Mouse (Mus musculus): Measurements from ENCODE around the gene Tubb2a. TPM values are rescaled to one million over a fixed set of nuclear protein-coding genes. Genes with fewer than 3 reads are reported as not detected.

Gene Tubb2a
- polyA plus RNA-seq, 1 experiment from 2014 or later: 3,828 TPM

GRCm38 (mm10) chr13:34071836-34072235 is 6.0 kb downstream of the Tubb2a start:
- Histone ChIP-seq H3K9me3 (replicated peaks; ENCODE audit: control insufficient read depth, low read length, poor library complexity, severe bottlenecking) (no peaks in the 10 kb centered on the region), H3K27me3 (ENCODE audit: control insufficient read depth, insufficient read depth, low read depth, low read length) (no peaks in the 10 kb centered on the region), H3K9ac (ENCODE audit: low read depth, low read length) (no peak overlapping the region), H3K4me1 (ENCODE audit: control insufficient read depth, insufficient read depth, low read length) (peaks cover 16% of the 10 kb centered on the region), H3K4me3 (ENCODE audit: low read depth, low read length) (no peak overlapping the region), H3K36me3 (ENCODE audit: control insufficient read depth, insufficient read depth, low read length) (0 out of 2 replicates have a peak, but pooled peaks cover 2% of the 10 kb centered on the region), H3K27ac (ENCODE audit: low read length) (no peak overlapping the region), H3K4me2 (ENCODE audit: low read length) (no peak overlapping the region)
- 87% methylated on average over 6 of the region's 6 CpGs for WGBS
- no peak for ATAC-seq

GRCm38 (mm10) chr13:34070296-34070695 is 7.5 kb downstream of the Tubb2a start:
- Histone ChIP-seq H3K9ac (ENCODE audit: low read depth, low read length) (no peak overlapping the region), H3K27me3 (ENCODE audit: control insufficient read depth, insufficient read depth, low read depth, low read length) (no peaks in the 10 kb centered on the region), H3K4me1 (ENCODE audit: control insufficient read depth, insufficient read depth, low read length) (peaks cover 10% of the 10 kb centered on the region), H3K36me3 (ENCODE audit: control insufficient read depth, insufficient read depth, low read length) (0 out of 2 replicates have a peak, but pooled peaks cover 2% of the 10 kb centered on the region), H3K27ac (ENCODE audit: low read length) (no peak overlapping the region), H3K4me2 (ENCODE audit: low read length) (no peak overlapping the region), H3K9me3 (replicated peaks; ENCODE audit: control insufficient read depth, low read length, poor library complexity, severe bottlenecking) (no peaks in the 10 kb centered on the region), H3K4me3 (ENCODE audit: low read depth, low read length) (no peak overlapping the region)
- no peak for ATAC-seq
- 56% methylated on average over 4 of the region's 4 CpGs for WGBS

GRCm38 (mm10) chr13:34066351-34066750 is 11.5 kb downstream of the Tubb2a start:
- no peaks in the 10 kb centered on the region for H3K27me3 ChIP-seq (ENCODE audit: control insufficient read depth, insufficient read depth, low read depth, low read length)
- 0 out of 2 replicates have a peak, but pooled peaks cover 2% of the 10 kb centered on the region for H3K36me3 ChIP-seq (ENCODE audit: control insufficient read depth, insufficient read depth, low read length)
- no peak for ATAC-seq
- H3K9me3 ChIP-seq (replicated peaks; ENCODE audit: control insufficient read depth, low read length, poor library complexity, severe bottlenecking): no peaks in the 10 kb centered on the region
- no peak overlapping the region for H3K4me3 ChIP-seq (ENCODE audit: low read depth, low read length)
- no peaks in the 10 kb centered on the region for H3K4me1 ChIP-seq (ENCODE audit: control insufficient read depth, insufficient read depth, low read length)
- no peak overlapping the region for H3K27ac ChIP-seq (ENCODE audit: low read length)
- H3K4me2 ChIP-seq (ENCODE audit: low read length): no peak overlapping the region
- 10% methylated on average over 1 of the region's 1 CpGs for WGBS
- H3K9ac ChIP-seq (ENCODE audit: low read depth, low read length): no peak overlapping the region

GRCm38 (mm10) chr13:34062466-34062865 is 15.3 kb downstream of the Tubb2a start:
- no peak overlapping the region for H3K9ac ChIP-seq (ENCODE audit: low read depth, low read length)
- no peak for ATAC-seq
- H3K4me3 ChIP-seq (ENCODE audit: low read depth, low read length): no peak overlapping the region
- peaks cover 10% of the 10 kb centered on the region for H3K36me3 ChIP-seq (ENCODE audit: control insufficient read depth, insufficient read depth, low read length)
- 90% methylated on average over 10 of the region's 10 CpGs for WGBS
- no peaks in the 10 kb centered on the region for H3K27me3 ChIP-seq (ENCODE audit: control insufficient read depth, insufficient read depth, low read depth, low read length)
- H3K27ac ChIP-seq (ENCODE audit: low read length): no peak overlapping the region
- no peak overlapping the region for H3K4me2 ChIP-seq (ENCODE audit: low read length)
- no peaks in the 10 kb centered on the region for H3K4me1 ChIP-seq (ENCODE audit: control insufficient read depth, insufficient read depth, low read length)
- no peaks in the 10 kb centered on the region for H3K9me3 ChIP-seq (replicated peaks; ENCODE audit: control insufficient read depth, low read length, poor library complexity, severe bottlenecking)

- Histone ChIP-seq H3K9ac (ENCODE audit: low read depth, low read length) (no peak overlapping the region), H3K27ac (ENCODE audit: low read length) (no peak overlapping the region), H3K9me3 (replicated peaks; ENCODE audit: control insufficient read depth, low read length, poor library complexity, severe bottlenecking) (no peaks in the 10 kb centered on the region), H3K4me2 (ENCODE audit: low read length) (no peak overlapping the region), H3K27me3 (ENCODE audit: control insufficient read depth, insufficient read depth, low read depth, low read length) (no peaks in the 10 kb centered on the region), H3K4me1 (ENCODE audit: control insufficient read depth, insufficient read depth, low read length) (no peaks in the 10 kb centered on the region), H3K4me3 (ENCODE audit: low read depth, low read length) (no peak overlapping the region), H3K36me3 (ENCODE audit: control insufficient read depth, insufficient read depth, low read length) (peaks cover 13% of the 10 kb centered on the region)
- 88% methylated on average over 9 of the region's 9 CpGs for WGBS
- ATAC-seq: no peak
Measured at GRCm38 (mm10) chr13:34060061-34060460, 17.7 kb downstream of the Tubb2a start.

- Histone ChIP-seq H3K9me3 (replicated peaks; ENCODE audit: control insufficient read depth, low read length, poor library complexity, severe bottlenecking) (no peaks in the 10 kb centered on the region), H3K27ac (ENCODE audit: low read length) (no peak overlapping the region), H3K36me3 (ENCODE audit: control insufficient read depth, insufficient read depth, low read length) (peaks cover 25% of the 10 kb centered on the region), H3K27me3 (ENCODE audit: control insufficient read depth, insufficient read depth, low read depth, low read length) (no peaks in the 10 kb centered on the region), H3K4me2 (ENCODE audit: low read length) (no peak overlapping the region), H3K4me1 (ENCODE audit: control insufficient read depth, insufficient read depth, low read length) (no peaks in the 10 kb centered on the region), H3K4me3 (ENCODE audit: low read depth, low read length) (no peak overlapping the region), H3K9ac (ENCODE audit: low read depth, low read length) (no peak overlapping the region)
- no peak for ATAC-seq
- WGBS: 88% methylated on average over 1 of the region's 1 CpGs
Measured at GRCm38 (mm10) chr13:34057252-34057651, 20.6 kb downstream of the Tubb2a start.

- Histone ChIP-seq H3K36me3 (ENCODE audit: control insufficient read depth, insufficient read depth, low read length) (peaks cover 22% of the 10 kb centered on the region; the same call in 1 of the 2 replicates), H3K9ac (ENCODE audit: low read depth, low read length) (no peak overlapping the region), H3K27me3 (ENCODE audit: control insufficient read depth, insufficient read depth, low read depth, low read length) (no peaks in the 10 kb centered on the region), H3K4me1 (ENCODE audit: control insufficient read depth, insufficient read depth, low read length) (no peaks in the 10 kb centered on the region), H3K4me3 (ENCODE audit: low read depth, low read length) (no peak overlapping the region), H3K27ac (ENCODE audit: low read length) (no peak overlapping the region), H3K4me2 (ENCODE audit: low read length) (no peak overlapping the region), H3K9me3 (replicated peaks; ENCODE audit: control insufficient read depth, low read length, poor library complexity, severe bottlenecking) (no peaks in the 10 kb centered on the region)
- ATAC-seq: no peak
- 91% methylated on average over 3 of the region's 3 CpGs for WGBS
Measured at GRCm38 (mm10) chr13:34054983-34055382, 22.8 kb downstream of the Tubb2a start.

- H3K27ac ChIP-seq (ENCODE audit: low read length): no peak overlapping the region
- no peaks in the 10 kb centered on the region for H3K4me1 ChIP-seq (ENCODE audit: control insufficient read depth, insufficient read depth, low read length)
- peaks cover 22% of the 10 kb centered on the region; the same call in 1 of the 2 replicates for H3K36me3 ChIP-seq (ENCODE audit: control insufficient read depth, insufficient read depth, low read length)
- no peaks in the 10 kb centered on the region for H3K27me3 ChIP-seq (ENCODE audit: control insufficient read depth, insufficient read depth, low read depth, low read length)
- 59% methylated on average over 4 of the region's 4 CpGs for WGBS
- no peak for ATAC-seq
- H3K4me3 ChIP-seq (ENCODE audit: low read depth, low read length): no peak overlapping the region
- H3K9ac ChIP-seq (ENCODE audit: low read depth, low read length): no peak overlapping the region
- H3K9me3 ChIP-seq (replicated peaks; ENCODE audit: control insufficient read depth, low read length, poor library complexity, severe bottlenecking): no peaks in the 10 kb centered on the region
- no peak overlapping the region for H3K4me2 ChIP-seq (ENCODE audit: low read length)
Measured at GRCm38 (mm10) chr13:34054391-34054790, 23.4 kb downstream of the Tubb2a start.

GRCm38 (mm10) chr13:34053673-34054282 is 24.0 kb downstream of the Tubb2a start:
- Histone ChIP-seq H3K36me3 (ENCODE audit: control insufficient read depth, insufficient read depth, low read length) (peaks cover 22% of the 10 kb centered on the region; the same call in 1 of the 2 replicates), H3K4me2 (ENCODE audit: low read length) (no peak overlapping the region), H3K27ac (ENCODE audit: low read length) (no peak overlapping the region), H3K4me1 (ENCODE audit: control insufficient read depth, insufficient read depth, low read length) (no peaks in the 10 kb centered on the region), H3K4me3 (ENCODE audit: low read depth, low read length) (no peak overlapping the region), H3K9me3 (replicated peaks; ENCODE audit: control insufficient read depth, low read length, poor library complexity, severe bottlenecking) (no peaks in the 10 kb centered on the region), H3K27me3 (ENCODE audit: control insufficient read depth, insufficient read depth, low read depth, low read length) (no peaks in the 10 kb centered on the region), H3K9ac (ENCODE audit: low read depth, low read length) (no peak overlapping the region)
- no peak for ATAC-seq
- WGBS: 81% methylated on average over 13 of the region's 13 CpGs
